Mouse (Mus musculus): ENCODE data around the gene Myh3. TPM values are rescaled to one million over a fixed set of nuclear protein-coding genes. Genes with fewer than 3 reads are reported as not detected.

Myh3 gene
- polyA plus RNA-seq, 1 experiment: 0.56 TPM

DNA sequence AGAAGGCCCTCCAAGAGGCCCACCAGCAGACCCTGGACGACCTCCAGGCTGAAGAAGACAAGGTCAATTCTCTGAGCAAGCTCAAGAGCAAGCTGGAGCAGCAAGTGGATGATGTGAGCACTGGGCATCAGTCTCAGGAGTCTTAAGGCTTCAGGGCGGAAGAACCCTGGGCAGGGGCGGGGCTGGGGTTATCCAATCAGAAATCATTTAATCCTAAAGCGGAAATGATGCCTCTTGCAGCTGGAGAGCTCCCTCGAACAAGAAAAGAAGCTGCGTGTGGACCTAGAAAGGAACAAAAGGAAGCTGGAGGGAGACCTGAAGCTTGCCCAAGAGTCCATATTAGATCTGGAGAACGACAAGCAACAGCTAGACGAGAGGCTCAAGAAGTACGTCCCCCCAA, 15.1 kb downstream of the Myh3 start:
- no peaks in the 10 kb centered on the region for H3K79me2 ChIP-seq (ENCODE audit: control insufficient read depth, insufficient read depth)
- peaks cover 31% of the 10 kb centered on the region for H3K27me3 ChIP-seq (ENCODE audit: control insufficient read depth, insufficient read depth, insufficient read length)
- no peak overlapping the region for H3K4me3 ChIP-seq (ENCODE audit: insufficient read depth, poor library complexity, severe bottlenecking)
- H3K36me3 ChIP-seq (ENCODE audit: control insufficient read depth, insufficient read depth): no peaks in the 10 kb centered on the region
- no peak overlapping the region for H3ac ChIP-seq (ENCODE audit: control insufficient read depth, insufficient read length, low read depth)
- no peak for TF ChIP-seq FOSL1 (IDR thresholded peaks at IDR 0.05; ENCODE audit: insufficient read depth, low read length, poor library complexity, severe bottlenecking)
- no peaks in the 10 kb centered on the region for H3K79me3 ChIP-seq (ENCODE audit: low read depth)

DNA sequence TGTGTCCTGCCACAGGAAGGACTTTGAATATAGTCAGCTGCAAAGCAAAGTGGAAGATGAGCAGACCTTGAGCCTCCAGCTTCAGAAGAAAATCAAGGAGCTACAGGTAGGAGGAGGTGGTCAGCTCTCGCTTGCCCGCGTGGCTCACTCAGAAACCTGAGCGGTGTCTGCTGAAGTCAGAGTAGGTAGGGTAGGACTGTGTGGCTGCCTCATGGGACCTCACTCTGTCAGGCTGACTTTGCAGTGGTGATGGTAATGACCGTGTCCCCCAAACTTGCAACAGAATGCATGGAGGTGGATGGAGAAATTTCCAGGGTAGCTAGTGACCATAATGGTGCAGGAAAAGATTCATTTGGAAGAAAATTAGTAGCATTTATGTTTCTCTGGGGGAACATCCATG, 15.6 kb downstream of the Myh3 start:
- no peak overlapping the region for H3ac ChIP-seq (ENCODE audit: control insufficient read depth, insufficient read length, low read depth)
- TF ChIP-seq MAX (IDR thresholded peaks at IDR 0.05) (no peak), CEBPB (IDR thresholded peaks at IDR 0.05; ENCODE audit: low read depth) (no peak), MYOD1 (IDR thresholded peaks at IDR 0.05; ENCODE audit: control insufficient read depth, insufficient read length, low read depth) (no peak), FOSL1 (IDR thresholded peaks at IDR 0.05; ENCODE audit: insufficient read depth, low read length, poor library complexity, severe bottlenecking) (no peak), USF1 (IDR thresholded peaks at IDR 0.05; ENCODE audit: low read depth) (no peak), CTCF (IDR thresholded peaks at IDR 0.05; ENCODE audit: control insufficient read depth, insufficient read depth, insufficient read length) (no peak)
- no peak overlapping the region for H3K4me3 ChIP-seq (ENCODE audit: insufficient read depth, poor library complexity, severe bottlenecking)
- no peaks in the 10 kb centered on the region for H3K79me2 ChIP-seq (ENCODE audit: control insufficient read depth, insufficient read depth)
- H3K36me3 ChIP-seq (ENCODE audit: control insufficient read depth, insufficient read depth): no peaks in the 10 kb centered on the region
- H3K27me3 ChIP-seq (ENCODE audit: control insufficient read depth, insufficient read depth, insufficient read length): peaks cover 29% of the 10 kb centered on the region
- no peaks in the 10 kb centered on the region for H3K79me3 ChIP-seq (ENCODE audit: low read depth)

DNA sequence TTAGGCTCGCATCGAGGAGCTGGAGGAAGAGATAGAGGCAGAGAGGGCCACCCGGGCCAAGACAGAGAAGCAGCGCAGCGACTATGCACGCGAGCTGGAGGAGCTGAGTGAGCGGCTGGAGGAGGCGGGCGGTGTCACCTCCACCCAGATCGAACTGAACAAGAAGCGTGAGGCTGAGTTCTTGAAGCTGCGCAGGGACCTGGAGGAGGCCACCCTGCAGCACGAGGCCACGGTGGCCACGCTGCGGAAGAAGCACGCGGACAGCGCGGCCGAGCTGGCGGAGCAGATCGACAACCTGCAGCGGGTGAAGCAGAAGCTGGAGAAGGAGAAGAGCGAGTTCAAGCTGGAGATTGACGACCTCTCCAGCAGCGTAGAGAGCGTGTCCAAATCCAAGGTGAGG, 16.4 kb downstream of the Myh3 start:
- TF ChIP-seq MYOD1 (IDR thresholded peaks at IDR 0.05; ENCODE audit: control insufficient read depth, insufficient read length, low read depth): no peak
- no peak for TF ChIP-seq CEBPB (IDR thresholded peaks at IDR 0.05; ENCODE audit: low read depth)
- no peak for TF ChIP-seq CTCF (IDR thresholded peaks at IDR 0.05; ENCODE audit: control insufficient read depth, insufficient read depth, insufficient read length)
- TF ChIP-seq MYOG (IDR thresholded peaks at IDR 0.05; ENCODE audit: control insufficient read depth, extremely low read depth, insufficient read length): no peak
- no peak for TF ChIP-seq FOSL1 (IDR thresholded peaks at IDR 0.05; ENCODE audit: insufficient read depth, low read length, poor library complexity, severe bottlenecking)
- no peak for TF ChIP-seq MAX (IDR thresholded peaks at IDR 0.05)
- no peak for TF ChIP-seq USF1 (IDR thresholded peaks at IDR 0.05; ENCODE audit: low read depth)
- H3K4me3 ChIP-seq (ENCODE audit: insufficient read depth, poor library complexity, severe bottlenecking): no peak overlapping the region

DNA sequence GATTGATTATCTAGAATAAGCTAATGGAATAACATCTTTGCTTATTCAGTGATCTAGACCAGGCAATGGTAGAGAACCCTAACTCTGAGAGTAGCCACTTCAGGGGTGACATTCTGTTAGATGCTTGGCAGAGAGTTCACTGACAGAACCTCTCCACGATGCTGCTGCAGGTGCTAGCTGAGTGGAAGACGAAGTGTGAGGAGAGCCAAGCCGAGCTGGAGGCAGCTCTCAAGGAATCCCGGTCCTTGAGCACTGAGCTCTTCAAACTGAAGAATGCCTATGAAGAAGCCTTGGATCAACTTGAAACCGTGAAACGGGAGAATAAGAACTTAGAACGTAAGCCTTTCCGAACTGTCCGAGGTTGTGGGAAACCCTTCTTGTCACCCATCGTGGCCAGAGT, 19.6 kb downstream of the Myh3 start:
- Histone ChIP-seq H3ac (ENCODE audit: control insufficient read depth, insufficient read length, low read depth) (no peak overlapping the region), H3K4me3 (ENCODE audit: insufficient read depth, poor library complexity, severe bottlenecking) (no peak overlapping the region), H3K79me3 (ENCODE audit: low read depth) (no peaks in the 10 kb centered on the region), H3K36me3 (ENCODE audit: control insufficient read depth, insufficient read depth) (no peaks in the 10 kb centered on the region), H3K27me3 (ENCODE audit: control insufficient read depth, insufficient read depth, insufficient read length) (peaks cover 17% of the 10 kb centered on the region), H3K79me2 (ENCODE audit: control insufficient read depth, insufficient read depth) (no peaks in the 10 kb centered on the region)
- no peak for TF ChIP-seq MYOD1 (IDR thresholded peaks at IDR 0.05; ENCODE audit: control insufficient read depth, insufficient read length, low read depth)
- TF ChIP-seq FOSL1 (IDR thresholded peaks at IDR 0.05; ENCODE audit: insufficient read depth, low read length, poor library complexity, severe bottlenecking): no peak
- no peak for TF ChIP-seq MAX (IDR thresholded peaks at IDR 0.05)
- TF ChIP-seq USF1 (IDR thresholded peaks at IDR 0.05; ENCODE audit: low read depth): no peak
- TF ChIP-seq CTCF (IDR thresholded peaks at IDR 0.05; ENCODE audit: control insufficient read depth, insufficient read depth, insufficient read length): no peak
- no peak for TF ChIP-seq MYOG (IDR thresholded peaks at IDR 0.05; ENCODE audit: control insufficient read depth, extremely low read depth, insufficient read length)
- no peak for TF ChIP-seq CEBPB (IDR thresholded peaks at IDR 0.05; ENCODE audit: low read depth)

More for the DNA sequence above, 16.4 kb downstream of the Myh3 start:
- H3ac ChIP-seq (ENCODE audit: control insufficient read depth, insufficient read length, low read depth): no peak overlapping the region
- no peaks in the 10 kb centered on the region for H3K36me3 ChIP-seq (ENCODE audit: control insufficient read depth, insufficient read depth)
- peaks cover 25% of the 10 kb centered on the region for H3K27me3 ChIP-seq (ENCODE audit: control insufficient read depth, insufficient read depth, insufficient read length)
- no peaks in the 10 kb centered on the region for H3K79me2 ChIP-seq (ENCODE audit: control insufficient read depth, insufficient read depth)
- no peaks in the 10 kb centered on the region for H3K79me3 ChIP-seq (ENCODE audit: low read depth)

GRCm38 (mm10) chr11:67098427-67098826, 20.3 kb downstream of the Myh3 start:
- no peaks in the 10 kb centered on the region for H3K79me2 ChIP-seq (ENCODE audit: control insufficient read depth, insufficient read depth)
- H3K27me3 ChIP-seq (ENCODE audit: control insufficient read depth, insufficient read depth, insufficient read length): peaks cover 17% of the 10 kb centered on the region
- H3K36me3 ChIP-seq (ENCODE audit: control insufficient read depth, insufficient read depth): no peaks in the 10 kb centered on the region
- no peaks in the 10 kb centered on the region for H3K79me3 ChIP-seq (ENCODE audit: low read depth)
- no peak overlapping the region for H3ac ChIP-seq (ENCODE audit: control insufficient read depth, insufficient read length, low read depth)
- TF ChIP-seq CEBPB (IDR thresholded peaks at IDR 0.05; ENCODE audit: low read depth) (no peak), MYOG (IDR thresholded peaks at IDR 0.05; ENCODE audit: control insufficient read depth, extremely low read depth, insufficient read length) (no peak), USF1 (IDR thresholded peaks at IDR 0.05; ENCODE audit: low read depth) (no peak), FOSL1 (IDR thresholded peaks at IDR 0.05; ENCODE audit: insufficient read depth, low read length, poor library complexity, severe bottlenecking) (no peak), MYOD1 (IDR thresholded peaks at IDR 0.05; ENCODE audit: control insufficient read depth, insufficient read length, low read depth) (no peak), CTCF (IDR thresholded peaks at IDR 0.05; ENCODE audit: control insufficient read depth, insufficient read depth, insufficient read length) (no peak), MAX (IDR thresholded peaks at IDR 0.05) (no peak)
- H3K4me3 ChIP-seq (ENCODE audit: insufficient read depth, poor library complexity, severe bottlenecking): no peak overlapping the region

DNA sequence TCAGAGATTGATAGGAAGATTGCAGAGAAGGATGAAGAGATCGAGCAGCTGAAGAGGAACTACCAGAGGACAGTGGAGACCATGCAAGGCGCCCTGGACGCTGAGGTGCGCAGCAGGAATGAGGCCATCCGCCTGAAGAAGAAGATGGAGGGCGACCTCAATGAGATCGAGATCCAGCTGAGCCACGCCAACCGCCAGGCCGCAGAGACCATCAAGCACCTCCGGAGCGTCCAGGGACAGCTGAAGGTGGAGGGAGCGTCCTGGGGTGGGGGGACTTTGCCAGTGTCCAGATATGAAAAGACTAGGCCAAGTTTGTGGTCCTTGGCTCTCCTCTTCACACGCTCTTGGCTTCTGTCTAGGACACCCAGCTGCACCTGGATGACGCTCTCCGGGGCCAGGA, 21.1 kb downstream of the Myh3 start:
- H3K79me2 ChIP-seq (ENCODE audit: control insufficient read depth, insufficient read depth): no peaks in the 10 kb centered on the region
- H3K4me3 ChIP-seq (ENCODE audit: insufficient read depth, poor library complexity, severe bottlenecking): no peak overlapping the region
- no peak overlapping the region for H3ac ChIP-seq (ENCODE audit: control insufficient read depth, insufficient read length, low read depth)
- H3K36me3 ChIP-seq (ENCODE audit: control insufficient read depth, insufficient read depth): no peaks in the 10 kb centered on the region
- TF ChIP-seq FOSL1 (IDR thresholded peaks at IDR 0.05; ENCODE audit: insufficient read depth, low read length, poor library complexity, severe bottlenecking) (no peak), USF1 (IDR thresholded peaks at IDR 0.05; ENCODE audit: low read depth) (no peak), MYOG (IDR thresholded peaks at IDR 0.05; ENCODE audit: control insufficient read depth, extremely low read depth, insufficient read length) (no peak), MAX (IDR thresholded peaks at IDR 0.05) (no peak), MYOD1 (IDR thresholded peaks at IDR 0.05; ENCODE audit: control insufficient read depth, insufficient read length, low read depth) (no peak), CTCF (IDR thresholded peaks at IDR 0.05; ENCODE audit: control insufficient read depth, insufficient read depth, insufficient read length) (no peak), CEBPB (IDR thresholded peaks at IDR 0.05; ENCODE audit: low read depth) (no peak)
- H3K27me3 ChIP-seq (ENCODE audit: control insufficient read depth, insufficient read depth, insufficient read length): peaks cover 18% of the 10 kb centered on the region
- no peaks in the 10 kb centered on the region for H3K79me3 ChIP-seq (ENCODE audit: low read depth)

Data from C2C12 (cell line).